Mouse (Mus musculus) limb, embryonic 14.5 days (tissue): ENCODE results near the gene Tut7. TPM values are rescaled to one million over a fixed set of nuclear protein-coding genes. Genes with fewer than 3 reads are reported as not detected.
"Not testable (repeated sequence)": the region's sequence is repeated elsewhere in the genome, so short reads cannot be mapped to it uniquely, and the experiment has no call there.

Experiments
- ATAC-seq: fragments of 200-750 bp; cut with Nextera tagmentation; 2 replicates; pipeline ENCODE4 v1.8.0; 2017; ENCODE audit warnings: low read depth, moderate number of reproducible peaks, moderate TSS enrichment; ENCODE audit not compliant: low FRiP score
- DNase-seq: peaks from one replicate; pipeline ENCODE4 v3.0.0-alpha.2; 2015; ENCODE audit warnings: low spot score
- H3K27ac ChIP-seq: fragments of 300-500 bp; sonication (generic); replicated peaks from 2 replicates; pipeline ENCODE4 v1.5.1; 2014; ENCODE audit warnings: low read depth, mild to moderate bottlenecking, low read length, moderate library complexity, mixed read lengths
- H3K27me3 ChIP-seq: fragments of 300-500 bp; sonication (generic); 2 replicates; pipeline ENCODE4 v1.6.1; 2014; ENCODE audit warnings: low read length, mixed read lengths; ENCODE audit not compliant: control insufficient read depth, insufficient read depth
- H3K36me3 ChIP-seq: fragments of 300-500 bp; sonication (generic); 2 replicates; pipeline ENCODE4 v1.6.1; 2014; ENCODE audit warnings: mild to moderate bottlenecking, low read length, moderate library complexity, mixed read lengths; ENCODE audit not compliant: control insufficient read depth, insufficient read depth
- H3K4me1 ChIP-seq: fragments of 300-500 bp; sonication (generic); 2 replicates; pipeline ENCODE4 v1.6.1; 2014; ENCODE audit warnings: antibody characterized with exemption, low read length, mixed read lengths; ENCODE audit not compliant: control insufficient read depth, insufficient read depth
- H3K4me2 ChIP-seq: fragments of 300-500 bp; sonication (generic); replicated peaks from 2 replicates; pipeline ENCODE4 v1.6.1; 2014; ENCODE audit warnings: low read depth, mild to moderate bottlenecking, low read length, moderate library complexity; ENCODE audit not compliant: severe bottlenecking
- H3K4me3 ChIP-seq: fragments of 300-500 bp; sonication (generic); replicated peaks from 2 replicates; pipeline ENCODE4 v1.5.1; 2014; ENCODE audit warnings: low read length
- H3K9ac ChIP-seq: fragments of 300-500 bp; sonication (generic); 2 replicates; pipeline ENCODE4 v1.6.1; 2014; ENCODE audit warnings: mild to moderate bottlenecking, low read depth, low read length, moderate library complexity; ENCODE audit not compliant: severe bottlenecking
- H3K9me3 ChIP-seq: fragments of 300-500 bp; sonication (generic); 2 replicates; pipeline ENCODE4 v1.6.1; 2016; ENCODE audit warnings: low read length; ENCODE audit not compliant: control insufficient read depth
- POLR2A ChIP-seq: fragments of 200-500 bp; IDR thresholded peaks from 2 replicates; pipeline ENCODE4 v1.8.0; 2012; ENCODE audit warnings: inconsistent platforms, mild to moderate bottlenecking, moderate library complexity, borderline replicate concordance; ENCODE audit not compliant: insufficient read depth, insufficient read length; ENCODE audit errors: extremely low read depth
- WGBS: fragments of 180-500 bp; shearing (Covaris S2); extraction: QIAGEN DNeasy Blood & Tissue Kit; methylation state at CpG from one replicate; pipeline ENCODE4 v1.1.7; 2014; 5-methylcytosine and 5-hydroxymethylcytosine counted together
- polyA plus RNA-seq, 2 experiments: library from polyadenylated mRNA; depleted of rRNA in 1 of 2; stranded (reverse) in 1 of 2; unstranded in 1 of 2; fragments of >200 nt; fragmentation: Nextera tagmentation in 1 of 2; extraction: Ambion mirVana in 1 of 2; gene quantifications; 2 replicates each; pipeline versions ENCODE4 v1.2.1 to v1.2.3; 2012 to 2014

The Tut7 gene
- polyA plus RNA-seq, 2 experiments, result 39.9 to 45.9 TPM

GRCm38 (mm10) chr13:59726139-59726867 is 96.6 kb downstream of the Tut7 start:
- ATAC-seq (no peak), DNase-seq (no peak)
- no peak overlapping the region for H3K27ac ChIP-seq
- no peak for TF ChIP-seq POLR2A
- no peaks in the 10 kb centered on the region for H3K9me3 ChIP-seq
- H3K4me3 ChIP-seq, result peak overlapping the region; percentile 17; the same call in 1 of the 2 replicates
- no peaks in the 10 kb centered on the region for H3K27me3 ChIP-seq
- peak overlapping the region; percentile 44 for H3K4me2 ChIP-seq
- peak overlapping the region; percentile 38; the same call in 1 of the 2 replicates for H3K9ac ChIP-seq
- no peaks in the 10 kb centered on the region for H3K36me3 ChIP-seq
- peaks cover 5% of the 10 kb centered on the region; the same call in 1 of the 2 replicates for H3K4me1 ChIP-seq
- 22% methylated on average over 29 of the region's 29 CpGs for WGBS

GRCm38 (mm10) chr13:59722089-59722488 is 100.9 kb downstream of the Tut7 start:
- H3K4me2 ChIP-seq, ATAC-seq, H3K9me3 ChIP-seq, DNase-seq, H3K27me3 ChIP-seq, H3K27ac ChIP-seq, H3K4me3 ChIP-seq, H3K36me3 ChIP-seq, H3K9ac ChIP-seq: not testable (repeated sequence)
- 91% methylated on average over 1 of the region's 1 CpGs for WGBS
- H3K4me1 ChIP-seq, result peaks cover 10% of the 10 kb centered on the region; the same call in 1 of the 2 replicates

Other genes with a start within 250 kb of the Tut7 start
- 13.7 and 13.9 TPM in 2 replicates for gene Agtpbp1, start 237.9 kb downstream of the Tut7 start, polyA plus RNA-seq (2012; rRNA removed)
- gene Agtpbp1, start 237.9 kb downstream of the Tut7 start, polyA plus RNA-seq (2014; fragmentation: Nextera tagmentation; extraction: Ambion mirVana), result 16.5 and 16.8 TPM in 2 replicates
- gene Naa35, start 237.9 kb downstream of the Tut7 start, polyA plus RNA-seq (2012; rRNA removed), result 68.5 and 78.2 TPM in 2 replicates
- gene Naa35, start 237.9 kb downstream of the Tut7 start, polyA plus RNA-seq (2014; fragmentation: Nextera tagmentation; extraction: Ambion mirVana), result 88.8 and 91.6 TPM in 2 replicates
- gene Golm1, start 147.3 kb downstream of the Tut7 start, polyA plus RNA-seq (2012; rRNA removed), result 22.4 and 27.8 TPM in 2 replicates
- 43.2 and 45.8 TPM in 2 replicates for gene Golm1, start 147.3 kb downstream of the Tut7 start, polyA plus RNA-seq (2014; fragmentation: Nextera tagmentation; extraction: Ambion mirVana)
- 0.12 TPM in 1 of 2 replicates, not detected in the other for gene 4921517D22Rik, start 129.0 kb downstream of the Tut7 start, polyA plus RNA-seq (2012; rRNA removed)
- not detected in 2 replicates for gene 4921517D22Rik, start 129.0 kb downstream of the Tut7 start, polyA plus RNA-seq (2014; fragmentation: Nextera tagmentation; extraction: Ambion mirVana)
- gene Spata31d1a, start 112.8 kb downstream of the Tut7 start, polyA plus RNA-seq (2012; rRNA removed), result 0.01 TPM in 2 replicates
- gene Spata31d1a, start 112.8 kb downstream of the Tut7 start, polyA plus RNA-seq (2014; fragmentation: Nextera tagmentation; extraction: Ambion mirVana), result 0.06 TPM in 1 of 2 replicates, not detected in the other
- 0.04 TPM in 2 replicates for gene Spata31d1b, start 110.9 kb downstream of the Tut7 start, polyA plus RNA-seq (2012; rRNA removed)
- 0.08 TPM in 1 of 2 replicates, not detected in the other for gene Spata31d1b, start 110.9 kb downstream of the Tut7 start, polyA plus RNA-seq (2014; fragmentation: Nextera tagmentation; extraction: Ambion mirVana)
- gene Spata31d1d, start 91.4 kb downstream of the Tut7 start, polyA plus RNA-seq (2012; rRNA removed), result 0.03 TPM in 2 replicates
- gene Spata31d1d, start 91.4 kb downstream of the Tut7 start, polyA plus RNA-seq (2014; fragmentation: Nextera tagmentation; extraction: Ambion mirVana), result not detected in 2 replicates
- gene 1700014D04Rik, start 76.4 kb downstream of the Tut7 start, polyA plus RNA-seq (2012; rRNA removed), result 0.05 TPM in 1 of 2 replicates, not detected in the other
- not detected in 2 replicates for gene 1700014D04Rik, start 76.4 kb downstream of the Tut7 start, polyA plus RNA-seq (2014; fragmentation: Nextera tagmentation; extraction: Ambion mirVana)
- 94.7 and 108 TPM in 2 replicates for gene Isca1, start 53.3 kb downstream of the Tut7 start, polyA plus RNA-seq (2012; rRNA removed)
- 126 and 132 TPM in 2 replicates for gene Isca1, start 53.3 kb downstream of the Tut7 start, polyA plus RNA-seq (2014; fragmentation: Nextera tagmentation; extraction: Ambion mirVana)
- not detected in 2 replicates for gene Gm49354, start 40.9 kb downstream of the Tut7 start, polyA plus RNA-seq (2012; rRNA removed)
- gene Gm49354, start 40.9 kb downstream of the Tut7 start, polyA plus RNA-seq (2014; fragmentation: Nextera tagmentation; extraction: Ambion mirVana), result not detected in 2 replicates